Mouse (Mus musculus) midbrain, postnatal 0 days (tissue): ENCODE measurements around the gene Ccdc167. TPM values are rescaled to one million over a fixed set of nuclear protein-coding genes. Genes with fewer than 3 reads are reported as not detected.

ENCODE experiments used
- ATAC-seq: fragments of 200-750 bp; cut with Nextera tagmentation; 2 replicates; pipeline ENCODE4 v1.8.0; 2017; ENCODE audit warnings: moderate number of reproducible peaks, mild to moderate bottlenecking, moderate TSS enrichment, moderate library complexity; ENCODE audit not compliant: low FRiP score
- DNase-seq: peaks from one replicate; pipeline ENCODE4 v3.0.0-alpha.2; 2015; ENCODE audit warnings: low spot score
- H3K27ac ChIP-seq: fragments of 300-500 bp; sonication (generic); 2 replicates; pipeline ENCODE4 v1.5.1; 2014; ENCODE audit warnings: low read depth, mild to moderate bottlenecking, low read length, mixed read lengths
- H3K27me3 ChIP-seq: fragments of 300-500 bp; sonication (generic); 2 replicates; pipeline ENCODE4 v1.6.1; 2014; ENCODE audit warnings: low read length, control low read depth, mixed read lengths; ENCODE audit not compliant: insufficient read depth
- H3K36me3 ChIP-seq: fragments of 300-500 bp; sonication (generic); 2 replicates; pipeline ENCODE4 v1.6.1; 2014; ENCODE audit warnings: low read length, control low read depth, mixed read lengths; ENCODE audit not compliant: insufficient read depth
- H3K4me1 ChIP-seq: fragments of 300-500 bp; sonication (generic); 2 replicates; pipeline ENCODE4 v1.6.1; 2014; ENCODE audit warnings: mild to moderate bottlenecking, control low read depth, antibody characterized with exemption, low read length, mixed read lengths; ENCODE audit not compliant: insufficient read depth
- H3K4me2 ChIP-seq: fragments of 300-500 bp; sonication (generic); 2 replicates; pipeline ENCODE4 v1.6.1; 2014; ENCODE audit warnings: low read depth, mild to moderate bottlenecking, low read length, mixed read lengths; ENCODE audit not compliant: poor library complexity, severe bottlenecking
- H3K4me3 ChIP-seq: fragments of 300-500 bp; sonication (generic); 2 replicates; pipeline ENCODE4 v1.5.1; 2014; ENCODE audit warnings: low read depth, mild to moderate bottlenecking, low read length, moderate library complexity
- H3K9ac ChIP-seq: fragments of 300-500 bp; sonication (generic); replicated peaks from 2 replicates; pipeline ENCODE4 v1.6.1; 2014; ENCODE audit warnings: mild to moderate bottlenecking, low read length, moderate library complexity, mixed read lengths; ENCODE audit not compliant: poor library complexity, severe bottlenecking
- H3K9me3 ChIP-seq: fragments of 300-500 bp; sonication (generic); 2 replicates; pipeline ENCODE4 v1.6.1; 2016; ENCODE audit warnings: low read length, control low read depth
- CTCF ChIP-seq: IDR thresholded peaks from 2 replicates; pipeline ENCODE4 v1.5.1; 2016; ENCODE audit warnings: antibody characterized with exemption, mild to moderate bottlenecking
- WGBS: fragments of 180-500 bp; shearing (Covaris S2); extraction: QIAGEN DNeasy Blood & Tissue Kit; methylation state at CpG from one replicate; pipeline ENCODE4 v1.1.7; 2014; 5-methylcytosine and 5-hydroxymethylcytosine counted together
- polyA plus RNA-seq: library from polyadenylated mRNA; unstranded; fragments of >200 nt; fragmentation: Nextera tagmentation; extraction: Ambion mirVana; gene quantifications from 2 replicates; pipeline ENCODE4 v1.2.1, GENCODE M21; 2015
- total RNA-seq: library from RNA; depleted of rRNA; stranded (reverse); fragments of >200 nt; gene quantifications from 2 replicates; pipeline ENCODE4 v1.2.3, GENCODE M21; 2014

Ccdc167 gene
- total and polyA plus RNA-seq, 2 experiments from 2014 or later, result 8.6 to 9.0 TPM

DNA sequence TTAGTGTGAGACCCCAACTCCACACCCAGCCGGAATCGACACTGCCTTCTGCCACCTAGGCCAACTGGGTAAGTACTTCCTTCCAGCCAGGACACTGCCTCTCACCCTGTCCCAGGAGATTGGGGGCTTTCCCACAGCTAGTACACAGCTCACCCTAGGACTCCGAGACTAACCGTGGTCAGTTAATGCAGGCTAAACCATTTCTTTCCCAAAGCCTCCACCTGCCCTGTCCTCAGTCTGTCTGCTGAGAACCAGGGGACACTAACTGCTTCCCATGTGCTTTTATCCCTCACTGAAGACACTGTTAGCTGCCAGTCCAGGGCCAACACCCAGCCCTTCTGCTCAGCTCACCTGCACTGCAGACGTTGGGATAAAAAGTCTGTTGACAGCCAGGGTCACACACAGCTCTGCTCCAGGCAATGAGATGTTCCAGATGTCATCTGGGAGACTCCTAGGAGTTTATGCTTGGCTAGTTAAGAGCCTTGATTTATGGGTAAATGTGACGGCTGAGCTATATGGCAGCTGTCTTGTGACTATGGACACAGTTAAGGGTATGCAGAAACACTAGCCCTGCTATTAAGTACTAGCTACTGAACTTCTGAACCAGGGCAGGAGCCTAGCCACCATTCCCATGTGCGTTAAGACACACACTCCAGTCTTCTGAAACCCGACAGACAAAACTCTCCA, 5.0 kb downstream of the Ccdc167 start:
- no peak overlapping the region for H3K4me3 ChIP-seq
- no peaks in the 10 kb centered on the region for H3K27me3 ChIP-seq
- H3K4me1 ChIP-seq, result peaks cover 6% of the 10 kb centered on the region; the same call in 1 of the 2 replicates
- WGBS, result 78% methylated on average over 8 of the region's 8 CpGs
- ATAC-seq, result no peak
- H3K9ac ChIP-seq, result no peak overlapping the region
- TF ChIP-seq CTCF, result no peak
- H3K4me2 ChIP-seq, result no peak overlapping the region
- H3K36me3 ChIP-seq, result no peaks in the 10 kb centered on the region
- no peaks in the 10 kb centered on the region for H3K9me3 ChIP-seq
- DNase-seq, result no peak
- H3K27ac ChIP-seq, result 0 out of 2 replicates have a peak overlapping the region, but pooled peaks have one; percentile 38

DNA sequence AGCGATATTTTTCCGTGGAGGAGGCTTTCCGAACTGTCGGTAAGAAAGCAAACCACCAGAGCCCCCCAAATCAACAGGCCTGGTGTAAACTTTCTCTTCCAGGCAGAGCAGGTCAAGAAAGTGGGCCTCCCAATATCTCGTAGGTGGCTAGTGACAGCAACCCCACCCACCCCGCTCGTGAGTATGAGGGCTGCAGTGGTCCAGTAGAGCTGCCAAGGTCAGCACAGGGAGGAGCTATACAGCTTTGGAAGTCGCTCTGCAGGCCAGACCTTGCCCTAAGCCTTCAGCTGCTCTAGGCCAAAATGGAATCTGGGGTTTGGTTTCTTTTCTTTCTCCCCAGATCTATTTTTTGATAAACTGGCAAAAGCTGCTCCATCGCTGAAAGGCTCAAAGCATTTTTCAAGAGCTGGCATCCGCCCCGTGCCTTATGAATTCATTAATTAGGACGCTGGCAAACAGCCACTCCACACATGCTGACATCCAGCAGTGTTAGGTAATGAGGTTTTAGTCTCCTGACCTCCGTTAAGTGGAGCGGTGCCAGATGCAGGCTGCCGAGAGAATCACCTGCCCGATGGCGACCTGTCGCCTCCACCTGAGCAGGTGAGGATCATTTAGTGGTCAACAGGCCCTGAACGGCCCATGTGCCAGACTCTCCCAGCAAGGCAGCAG, 5.6 kb downstream of the Ccdc167 start:
- Histone ChIP-seq H3K27me3 (no peaks in the 10 kb centered on the region), H3K9me3 (no peaks in the 10 kb centered on the region), H3K4me1 (peaks cover 4% of the 10 kb centered on the region; the same call in 1 of the 2 replicates), H3K36me3 (no peaks in the 10 kb centered on the region), H3K4me2 (no peak overlapping the region), H3K27ac (peak overlapping the region; percentile 38), H3K9ac (no peak overlapping the region), H3K4me3 (no peak overlapping the region)
- ATAC-seq (no peak; the same call in 1 of the 2 replicates), DNase-seq (peak; percentile 85)
- no peak for TF ChIP-seq CTCF
- 54% methylated on average over 19 of the region's 19 CpGs for WGBS

DNA sequence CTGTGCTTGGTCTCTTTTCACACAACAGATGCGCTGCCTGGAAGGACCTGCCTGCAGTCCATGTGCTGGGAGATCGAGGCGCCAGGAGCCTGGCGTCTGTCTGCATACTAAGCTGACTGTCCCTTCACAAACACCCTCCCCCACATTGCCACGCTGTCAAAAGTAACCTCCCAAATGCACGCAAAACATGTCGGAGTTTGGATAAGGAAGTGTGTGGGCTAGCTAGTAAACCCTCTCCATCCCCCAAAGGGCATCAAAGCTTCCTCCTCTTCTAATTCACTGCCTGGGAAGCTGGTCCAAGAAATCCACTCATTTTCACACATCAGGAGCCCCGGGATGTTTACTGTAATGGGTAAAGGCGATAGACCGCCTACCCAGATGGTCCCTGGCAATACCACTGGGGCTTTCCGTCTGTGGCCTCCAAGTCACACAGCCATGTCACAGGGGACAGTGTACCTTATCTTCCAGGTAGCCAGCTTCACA, 6.2 kb downstream of the Ccdc167 start:
- TF ChIP-seq CTCF, result no peak
- Histone ChIP-seq H3K27ac (peak overlapping the region; percentile 38; the same call in 1 of the 2 replicates), H3K9ac (no peak overlapping the region), H3K9me3 (no peaks in the 10 kb centered on the region), H3K36me3 (no peaks in the 10 kb centered on the region), H3K4me1 (no peaks in the 10 kb centered on the region), H3K4me2 (no peak overlapping the region), H3K4me3 (no peak overlapping the region), H3K27me3 (no peaks in the 10 kb centered on the region)
- DNase-seq (peak; percentile 53), ATAC-seq (no peak)
- 58% methylated on average over 11 of the region's 11 CpGs for WGBS

DNA sequence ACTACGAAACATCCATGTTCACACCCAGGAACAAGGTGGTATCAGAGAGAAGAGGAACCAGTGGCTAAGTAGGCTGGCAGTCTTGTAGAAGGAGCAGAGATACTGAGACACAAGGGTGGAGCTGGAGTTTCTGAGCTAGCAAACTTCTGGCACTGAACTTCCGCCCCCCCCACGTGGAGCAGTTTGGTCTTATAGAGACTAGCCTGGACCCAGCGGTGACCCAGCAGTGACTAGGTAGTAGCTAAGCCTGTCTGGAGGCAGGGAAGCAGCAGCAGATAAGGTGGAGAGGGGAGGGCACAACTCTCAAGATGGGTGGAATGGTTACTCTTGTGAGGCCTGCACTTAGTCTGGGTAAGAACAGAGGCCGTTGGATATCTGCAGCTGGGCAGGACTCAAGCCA, 8.1 kb downstream of the Ccdc167 start:
- Histone ChIP-seq H3K27ac (no peak overlapping the region), H3K36me3 (no peaks in the 10 kb centered on the region), H3K4me1 (no peaks in the 10 kb centered on the region), H3K4me3 (no peak overlapping the region), H3K9me3 (no peaks in the 10 kb centered on the region), H3K9ac (peak overlapping the region; percentile 33; the same call in 1 of the 2 replicates), H3K27me3 (no peaks in the 10 kb centered on the region), H3K4me2 (no peak overlapping the region)
- 79% methylated on average over 5 of the region's 5 CpGs for WGBS
- ATAC-seq (no peak), DNase-seq (no peak)
- no peak for TF ChIP-seq CTCF

DNA sequence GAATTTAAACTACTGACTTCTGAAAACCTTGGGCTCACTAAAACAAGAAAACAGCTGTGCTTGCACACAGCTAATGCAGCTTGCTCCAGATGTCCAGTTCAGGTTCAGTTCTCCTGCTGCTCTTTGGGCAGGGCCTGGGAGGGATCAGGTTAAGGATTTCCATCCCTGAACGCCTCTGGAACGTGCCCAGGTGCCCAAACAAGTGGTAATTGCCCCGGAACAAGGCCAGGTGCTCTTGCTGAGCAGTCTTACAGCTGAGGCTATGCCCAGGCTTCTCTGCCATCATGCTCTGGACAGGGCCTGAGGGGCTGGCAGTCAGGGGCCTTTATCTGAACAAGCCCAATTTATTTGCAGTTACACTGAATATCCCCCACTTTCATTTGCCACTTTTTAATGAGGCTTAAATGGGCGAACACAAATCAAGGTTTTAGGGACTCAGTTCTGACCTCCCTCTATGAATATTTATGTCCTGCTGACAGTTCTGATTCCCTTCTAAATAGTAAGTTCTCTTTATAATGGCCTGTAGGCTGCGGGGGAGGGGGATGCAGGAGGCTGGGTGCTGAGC, 9.8 kb downstream of the Ccdc167 start:
- DNase-seq, result no peak
- 28% methylated on average over 5 of the region's 5 CpGs for WGBS
- no peaks in the 10 kb centered on the region for H3K4me1 ChIP-seq
- H3K9me3 ChIP-seq, result no peaks in the 10 kb centered on the region
- no peak overlapping the region for H3K27ac ChIP-seq
- no peak overlapping the region for H3K4me2 ChIP-seq
- H3K27me3 ChIP-seq, result no peaks in the 10 kb centered on the region
- 0 out of 2 replicates have a peak overlapping the region, but pooled peaks have one; percentile 19 for H3K9ac ChIP-seq
- H3K36me3 ChIP-seq, result peaks cover 7% of the 10 kb centered on the region
- H3K4me3 ChIP-seq, result no peak overlapping the region
- no peak for TF ChIP-seq CTCF
- ATAC-seq, result no peak

DNA sequence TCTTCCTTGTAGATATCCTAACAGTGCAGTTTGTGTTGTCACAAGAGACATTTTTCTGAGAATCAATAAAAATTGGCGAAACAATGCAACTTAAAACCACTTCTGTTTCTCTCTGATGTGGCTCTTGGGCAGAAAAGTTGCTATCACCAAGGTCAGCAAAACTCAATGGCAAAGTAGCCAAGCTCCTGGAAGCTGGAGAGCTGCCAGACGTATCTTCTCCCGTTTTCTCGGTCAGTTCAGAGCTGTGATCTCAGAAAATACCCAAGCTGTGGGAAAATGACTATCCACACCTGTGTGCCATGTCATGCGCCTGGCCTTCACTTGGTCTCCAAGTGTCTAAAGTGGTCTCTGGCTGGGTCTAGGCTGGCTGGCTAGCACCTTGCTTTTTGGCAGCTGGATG, 11.0 kb downstream of the Ccdc167 start:
- no peaks in the 10 kb centered on the region for H3K9me3 ChIP-seq
- WGBS, result 82% methylated on average over 5 of the region's 5 CpGs
- H3K4me3 ChIP-seq, result no peak overlapping the region
- no peaks in the 10 kb centered on the region for H3K27me3 ChIP-seq
- no peak overlapping the region for H3K27ac ChIP-seq
- H3K4me1 ChIP-seq, result no peaks in the 10 kb centered on the region
- DNase-seq (no peak), ATAC-seq (no peak)
- TF ChIP-seq CTCF, result no peak
- peaks cover 16% of the 10 kb centered on the region for H3K36me3 ChIP-seq
- no peak overlapping the region for H3K9ac ChIP-seq
- no peak overlapping the region for H3K4me2 ChIP-seq
